Mouse (Mus musculus): ENCODE results near the gene Dync2li1.

Gene Dync2li1

DNA sequence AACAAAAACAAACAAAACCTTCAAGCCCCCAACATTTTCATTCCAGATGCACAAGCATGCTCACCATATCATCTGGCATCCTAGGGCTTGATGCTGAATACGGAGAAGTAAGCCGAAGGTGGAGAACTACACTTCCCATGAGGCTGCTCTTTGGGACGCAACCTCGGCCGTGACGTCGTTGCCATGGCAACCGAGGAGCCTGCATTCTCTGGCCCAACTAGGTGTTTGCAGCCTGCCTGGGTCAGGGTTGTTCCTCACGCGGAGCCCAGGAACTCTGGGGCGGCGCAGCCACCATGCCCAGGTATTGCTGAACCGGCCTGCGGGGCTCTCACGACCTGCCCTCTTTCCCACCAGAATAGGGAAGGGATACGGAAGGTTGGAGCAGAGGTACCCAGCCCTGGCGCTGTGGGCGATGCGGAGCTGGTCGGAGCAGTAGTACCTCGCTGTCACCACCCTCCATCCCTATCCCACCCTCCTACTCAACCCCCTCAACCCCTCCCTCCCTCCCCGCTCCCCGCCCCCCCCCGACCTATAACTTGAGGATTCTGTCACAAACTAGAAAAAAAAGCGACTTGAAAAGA lies at the start of gene Dync2li1:
Gene Dync2li1, plus strand, starts transcription at position 221 of the 581 bp plus-strand sequence.
- DNase-seq (ENCODE audit: low read depth, low spot score): peak; percentile 93

DNA sequence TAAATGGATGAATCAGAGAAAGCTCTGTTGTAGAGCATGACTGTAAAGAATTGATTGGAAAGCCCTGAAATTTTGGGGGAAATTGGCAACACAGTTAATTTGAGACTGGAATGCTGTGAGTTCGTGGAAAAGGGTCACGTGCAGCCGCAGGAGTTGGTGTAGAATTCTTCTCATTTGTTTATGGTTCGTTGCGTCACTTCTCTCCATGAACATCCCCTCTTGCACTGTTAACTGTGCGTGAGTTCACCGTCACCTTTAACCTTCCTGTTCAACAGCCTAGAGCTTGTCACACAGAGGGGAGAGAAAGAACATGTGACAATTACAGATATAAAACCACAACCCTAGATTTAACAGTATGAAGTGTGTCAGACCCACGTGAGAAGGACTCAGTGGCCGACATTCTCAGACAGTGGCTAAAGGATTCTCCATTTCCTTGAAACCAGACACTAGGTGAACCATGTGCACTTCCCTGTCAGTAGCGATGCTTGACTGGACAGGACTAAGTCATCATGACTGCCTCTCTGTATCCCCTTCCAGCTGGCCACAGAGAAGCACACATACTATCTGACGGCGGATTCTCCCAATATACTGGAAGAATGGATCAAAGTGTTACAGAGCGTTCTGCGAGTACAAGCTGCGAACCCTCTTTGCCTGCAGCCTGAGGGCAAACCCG lies 49.5 kb upstream of the Dync2li1 start:
- DNase-seq (ENCODE audit: low read depth, low spot score): no peak

- no peak for DNase-seq (ENCODE audit: low read depth, low spot score)
Measured at GRCm38 (mm10) chr17:84579249-84579648, 47.0 kb upstream of the Dync2li1 start.

- no peak for DNase-seq (ENCODE audit: low read depth, low spot score)
Measured at GRCm38 (mm10) chr17:84579817-84580216, 46.5 kb upstream of the Dync2li1 start.

DNA sequence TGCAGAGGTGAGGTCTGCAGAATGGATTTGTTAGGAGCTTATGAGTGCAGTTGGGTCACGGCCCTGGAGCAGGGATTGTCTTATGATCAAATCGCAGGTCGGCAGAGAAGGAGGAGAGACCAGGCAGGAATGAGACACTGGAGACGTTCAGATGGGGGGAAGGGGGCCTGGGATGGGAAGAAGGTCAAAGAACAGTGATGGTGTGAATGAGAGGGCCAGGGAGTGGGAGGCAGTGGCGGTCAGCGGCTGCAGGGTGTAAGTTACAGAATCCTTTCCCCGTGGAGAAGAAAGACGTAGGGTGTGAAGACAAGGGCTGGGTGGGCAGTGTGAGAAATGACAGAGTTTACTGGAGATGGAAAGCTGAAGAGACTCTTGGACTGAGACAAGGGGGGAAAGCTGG lies 45.5 kb upstream of the Dync2li1 start:
- DNase-seq (ENCODE audit: low read depth, low spot score): no peak

GRCm38 (mm10) chr17:84581740-84582414 lies 44.4 kb upstream of the Dync2li1 start:
- DNase-seq (ENCODE audit: low read depth, low spot score): no peak

GRCm38 (mm10) chr17:84584107-84584506 lies 42.2 kb upstream of the Dync2li1 start:
- no peak for DNase-seq (ENCODE audit: low read depth, low spot score)

DNA sequence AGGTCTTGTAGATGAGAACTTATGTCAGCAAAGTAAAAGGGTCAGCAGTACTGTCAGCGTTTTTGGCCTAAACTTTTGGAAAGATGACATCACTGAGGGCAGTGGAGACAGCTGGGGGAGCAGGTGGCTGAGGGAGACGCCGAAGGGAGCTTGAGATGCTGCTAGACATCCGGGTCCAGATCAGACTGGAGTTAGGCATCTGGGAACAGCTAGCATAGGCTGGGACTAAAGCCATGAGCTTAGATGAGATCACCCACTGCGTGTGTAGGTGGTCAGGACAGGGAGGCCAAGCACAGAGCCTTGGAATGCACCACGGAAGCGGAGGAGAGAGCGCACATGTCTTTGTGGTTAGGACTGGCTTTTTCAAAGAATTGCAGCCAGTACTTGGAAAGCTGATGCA lies 41.2 kb upstream of the Dync2li1 start:
- DNase-seq (ENCODE audit: low read depth, low spot score): no peak

- DNase-seq (ENCODE audit: low read depth, low spot score): no peak
Measured at GRCm38 (mm10) chr17:84590065-84590464, 36.2 kb upstream of the Dync2li1 start.

DNA sequence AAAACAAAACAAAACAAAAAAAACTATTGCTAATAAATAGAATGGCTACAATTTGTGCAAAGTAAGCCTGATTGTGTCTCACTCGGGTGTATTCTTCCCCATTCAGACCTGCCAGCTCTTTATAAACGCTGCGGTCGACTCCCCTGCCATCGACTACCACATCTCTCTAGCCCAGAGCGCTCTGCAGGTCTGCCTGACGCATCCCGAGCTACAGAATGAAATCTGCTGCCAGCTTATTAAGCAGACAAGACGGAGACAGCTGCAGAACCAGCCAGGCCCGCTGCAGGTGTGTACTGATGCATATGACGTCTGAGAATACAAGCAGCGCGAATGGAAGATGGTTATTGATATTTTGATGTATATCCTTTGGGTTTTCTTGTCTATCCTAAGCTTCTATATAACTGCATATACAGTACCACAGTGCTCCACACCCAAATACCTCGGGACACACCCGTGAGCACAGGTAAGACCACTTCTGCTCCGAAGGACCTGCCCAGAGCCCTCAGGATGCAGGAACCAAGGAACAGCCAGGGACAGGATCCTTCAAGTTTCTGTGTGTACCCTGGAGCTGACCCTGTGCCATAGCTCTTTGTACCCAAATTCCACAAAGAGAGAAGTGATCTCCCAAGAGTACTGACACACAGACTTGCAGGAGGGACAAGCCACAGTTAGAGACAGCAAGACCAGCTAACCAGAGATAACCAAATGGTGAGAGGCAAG lies 34.7 kb upstream of the Dync2li1 start:
- no peak for DNase-seq (ENCODE audit: low read depth, low spot score)

DNA sequence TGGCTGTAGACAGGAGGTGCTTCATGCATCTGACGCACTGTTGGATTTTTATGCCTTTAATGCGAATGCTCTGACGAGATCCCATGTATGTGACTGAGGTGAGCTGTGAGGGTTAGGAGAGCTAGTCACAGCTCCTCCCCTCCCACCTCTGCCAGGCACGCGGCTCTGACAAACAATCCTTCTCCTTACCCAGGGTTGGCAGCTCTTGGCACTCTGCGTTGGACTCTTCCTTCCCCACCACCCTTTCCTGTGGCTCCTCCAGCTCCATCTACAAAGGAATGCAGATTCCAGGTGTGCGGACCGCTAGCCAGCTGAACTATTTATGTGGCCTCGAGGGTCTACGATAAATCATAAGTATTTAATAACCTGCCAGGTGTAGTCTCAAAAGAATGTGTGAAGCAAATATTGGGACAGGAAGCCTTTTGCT lies 30.3 kb upstream of the Dync2li1 start:
- no peak for DNase-seq (ENCODE audit: low read depth, low spot score)

- no peak for DNase-seq (ENCODE audit: low read depth, low spot score)
Measured at GRCm38 (mm10) chr17:84596501-84596900, 29.8 kb upstream of the Dync2li1 start.

DNA sequence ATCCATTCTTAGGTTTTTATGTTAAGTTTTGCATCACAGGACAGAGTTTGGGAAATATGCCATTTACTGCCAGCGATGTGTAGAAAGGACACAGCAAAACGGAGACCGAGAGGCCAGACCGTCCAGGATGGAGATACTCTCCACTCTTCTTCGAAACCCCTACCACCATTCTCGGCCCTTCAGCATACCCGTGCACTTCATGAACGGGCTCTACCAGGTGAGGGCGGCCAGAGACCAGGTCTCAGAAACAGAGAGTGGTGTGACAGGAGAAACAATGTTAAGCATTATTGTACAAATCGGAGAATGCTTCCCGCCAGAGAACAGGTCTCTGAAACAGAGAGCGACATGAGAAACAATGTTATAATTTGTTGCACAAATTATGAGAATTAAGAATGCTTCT lies 28.4 kb upstream of the Dync2li1 start:
- no peak for DNase-seq (ENCODE audit: low read depth, low spot score)

DNA sequence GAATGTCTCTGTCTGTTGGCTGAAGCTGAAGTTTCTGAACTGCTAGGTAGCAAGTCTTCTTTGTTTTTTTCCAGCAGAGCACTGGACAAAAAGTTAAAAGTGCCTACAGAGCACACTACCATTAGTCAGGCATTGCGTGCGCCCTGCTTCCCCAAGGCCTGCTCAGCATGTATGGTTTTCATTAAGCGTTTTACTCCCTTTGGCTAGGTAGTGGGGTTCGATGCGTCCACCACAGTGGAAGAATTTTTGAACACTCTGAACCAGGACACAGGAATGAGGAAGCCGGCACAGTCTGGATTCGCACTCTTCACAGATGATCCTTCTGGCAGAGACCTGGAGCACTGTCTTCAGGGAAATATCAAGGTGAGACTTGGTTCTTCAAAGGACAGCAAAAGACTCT lies 27.4 kb upstream of the Dync2li1 start:
- no peak for DNase-seq (ENCODE audit: low read depth, low spot score)

GRCm38 (mm10) chr17:84600051-84600983 lies 26.0 kb upstream of the Dync2li1 start:
- DNase-seq (ENCODE audit: low read depth, low spot score): no peak

GRCm38 (mm10) chr17:84601805-84602204 lies 24.5 kb upstream of the Dync2li1 start:
- DNase-seq (ENCODE audit: low read depth, low spot score): no peak

- DNase-seq (ENCODE audit: low read depth, low spot score): no peak
Measured at GRCm38 (mm10) chr17:84603202-84603627, 23.1 kb upstream of the Dync2li1 start.

- no peak for DNase-seq (ENCODE audit: low read depth, low spot score)
Measured at GRCm38 (mm10) chr17:84603709-84604420, 22.4 kb upstream of the Dync2li1 start.

GRCm38 (mm10) chr17:84606976-84607375 lies 19.3 kb upstream of the Dync2li1 start:
- no peak for DNase-seq (ENCODE audit: low read depth, low spot score)

DNA sequence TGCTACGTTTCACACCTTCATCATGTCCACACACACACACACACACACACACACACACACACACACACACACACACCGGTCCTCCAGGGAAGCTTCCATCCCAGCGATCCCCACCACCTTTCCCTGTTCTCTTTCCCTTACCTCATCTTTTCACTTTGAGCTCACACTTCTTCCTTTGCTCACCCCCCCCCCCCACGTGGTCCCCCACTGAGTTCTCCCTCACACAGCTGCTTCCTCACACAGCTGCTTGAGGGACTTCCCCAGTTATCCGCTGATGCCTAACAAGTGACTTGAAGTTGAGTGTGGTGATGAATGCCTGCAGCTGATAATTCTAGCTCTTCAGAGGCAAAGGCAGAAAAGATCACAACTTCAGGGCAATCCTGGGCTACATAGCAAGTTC lies 18.7 kb upstream of the Dync2li1 start:
- DNase-seq (ENCODE audit: low read depth, low spot score): no peak

DNA sequence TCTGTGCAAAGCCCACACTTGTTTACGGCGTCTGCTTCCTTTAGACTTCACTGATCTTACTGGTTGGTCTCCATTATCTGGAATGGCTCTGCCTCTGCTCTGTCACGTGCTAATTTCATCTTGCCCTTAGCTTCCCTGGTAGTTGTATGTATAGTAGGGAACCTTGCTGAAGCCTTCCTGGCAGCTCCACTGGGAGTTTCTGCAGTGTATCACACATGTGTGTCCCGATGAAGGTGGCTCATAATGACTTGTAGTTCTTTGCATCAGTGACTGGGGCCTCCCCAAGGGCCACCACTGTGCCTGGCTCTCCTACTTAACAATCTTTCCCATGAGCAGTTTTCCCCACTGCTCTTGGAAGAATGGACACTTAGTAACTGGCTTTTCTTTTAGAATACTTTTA lies 17.7 kb upstream of the Dync2li1 start:
- no peak for DNase-seq (ENCODE audit: low read depth, low spot score)
